Mouse (Mus musculus) myocyte (in vitro differentiated cells): Measurements from ENCODE around the gene Oprd1.

Experiments used
- CEBPB ChIP-seq: IDR thresholded peaks from 2 replicates; pipeline ENCODE4 v1.6.1; 2011; ENCODE audit warnings: mild to moderate bottlenecking, moderate library complexity; ENCODE audit not compliant: poor library complexity, insufficient read depth, severe bottlenecking
- E2F4 ChIP-seq: IDR thresholded peaks from one replicate; pipeline ENCODE4 v1.6.1; 2011; ENCODE audit warnings: mild to moderate bottlenecking, control low read depth, moderate library complexity; ENCODE audit not compliant: insufficient read depth
- MAX ChIP-seq: IDR thresholded peaks from one replicate; pipeline ENCODE4 v1.6.1; 2011; ENCODE audit warnings: low read depth, mild to moderate bottlenecking, control low read depth
- MYOD1 ChIP-seq, 3 experiments: IDR thresholded peaks; one replicate each; pipeline ENCODE4 v1.6.1; 2011; ENCODE audit warnings: control low read depth in 2 of 3, low read depth in 2 of 3, mild to moderate bottlenecking in 2 of 3, moderate library complexity in 1 of 3; ENCODE audit not compliant: insufficient read length in 2 of 3, control insufficient read depth in 1 of 3
- MYOG ChIP-seq, 3 experiments: IDR thresholded peaks; one replicate each; pipeline ENCODE4 v1.6.1; 2011; ENCODE audit warnings: control low read depth in 2 of 3, low read depth in 2 of 3, mild to moderate bottlenecking in 2 of 3; ENCODE audit not compliant: insufficient read length in 2 of 3, control insufficient read depth in 1 of 3, insufficient read depth in 1 of 3
- POLR2A ChIP-seq: IDR thresholded peaks from one replicate; pipeline ENCODE4 v1.6.1; 2011; ENCODE audit warnings: low read depth, mild to moderate bottlenecking, control low read depth, moderate library complexity; ENCODE audit not compliant: insufficient read length
- POLR2AphosphoS2 ChIP-seq: IDR thresholded peaks from one replicate; pipeline ENCODE4 v1.6.1; 2011; ENCODE audit warnings: low read depth, control low read depth; ENCODE audit not compliant: insufficient read length
- REST ChIP-seq: IDR thresholded peaks from one replicate; pipeline ENCODE4 v1.6.1; 2011; ENCODE audit warnings: mild to moderate bottlenecking, control low read depth, moderate library complexity; ENCODE audit not compliant: insufficient read depth, insufficient read length
- SRF ChIP-seq: IDR thresholded peaks from one replicate; pipeline ENCODE4 v1.6.1; 2011; ENCODE audit warnings: low read depth; ENCODE audit not compliant: control insufficient read depth, insufficient read length
- TCF12 ChIP-seq: IDR thresholded peaks from one replicate; pipeline ENCODE4 v1.6.1; 2011; ENCODE audit warnings: mild to moderate bottlenecking, control low read depth; ENCODE audit not compliant: poor library complexity, insufficient read depth, severe bottlenecking
- TCF3 ChIP-seq: IDR thresholded peaks from one replicate; pipeline ENCODE4 v1.6.1; 2011; ENCODE audit warnings: low read depth, control low read depth; ENCODE audit not compliant: insufficient read length
- USF1 ChIP-seq: IDR thresholded peaks from one replicate; pipeline ENCODE4 v1.6.1; 2011; ENCODE audit warnings: low read depth, mild to moderate bottlenecking, control low read depth, moderate library complexity

GRCm38 (mm10) chr4:132128997-132129636 is 15.2 kb downstream of the Oprd1 start:
- TF ChIP-seq USF1 (no peak), POLR2AphosphoS2 (no peak), POLR2A (no peak), CEBPB (no peak), TCF3 (no peak), TCF12 (no peak), E2F4 (no peak), MYOG (IDR thresholded peaks at IDR 0.05; ENCODE audit: control insufficient read depth in 1 of 3, insufficient read depth in 1 of 3, insufficient read length in 2 of 3, low read depth in 2 of 3) (no peak), MYOD1 (IDR thresholded peaks at IDR 0.05; ENCODE audit: control insufficient read depth in 1 of 3, insufficient read length in 2 of 3, low read depth in 2 of 3) (no peak), MAX (no peak), SRF (no peak), REST (no peak)
